Mouse (Mus musculus) intestine, postnatal 0 days (tissue): ENCODE data around the gene Pan3. TPM values are rescaled to one million over a fixed set of nuclear protein-coding genes. Genes with fewer than 3 reads are reported as not detected.

Source experiments
- ATAC-seq: fragments of 200-750 bp; cut with Nextera tagmentation; 2 replicates; pipeline ENCODE4 v1.8.0; 2017; ENCODE audit warnings: mild to moderate bottlenecking, moderate TSS enrichment, moderate library complexity
- H3K27ac ChIP-seq: fragments of 300-500 bp; sonication (generic); 2 replicates; pipeline ENCODE4 v1.5.1; 2014; ENCODE audit warnings: mild to moderate bottlenecking, low read depth, low read length, moderate library complexity
- H3K27me3 ChIP-seq: fragments of 300-500 bp; sonication (generic); replicated peaks from 2 replicates; pipeline ENCODE4 v1.6.1; 2014; ENCODE audit warnings: low read length, mixed read lengths; ENCODE audit not compliant: control insufficient read depth, insufficient read depth
- H3K36me3 ChIP-seq: fragments of 300-500 bp; sonication (generic); 2 replicates; pipeline ENCODE4 v1.6.1; 2014; ENCODE audit warnings: mild to moderate bottlenecking, moderate library complexity; ENCODE audit not compliant: control insufficient read depth, insufficient read depth
- H3K4me1 ChIP-seq: fragments of 300-500 bp; sonication (generic); replicated peaks from 2 replicates; pipeline ENCODE4 v1.6.1; 2014; ENCODE audit warnings: antibody characterized with exemption, low read length, mixed read lengths; ENCODE audit not compliant: control insufficient read depth, insufficient read depth
- H3K4me2 ChIP-seq: fragments of 300-500 bp; sonication (generic); replicated peaks from 2 replicates; pipeline ENCODE4 v1.6.1; 2014; ENCODE audit warnings: low read depth, mild to moderate bottlenecking, moderate library complexity
- H3K4me3 ChIP-seq: fragments of 300-500 bp; sonication (generic); 2 replicates; pipeline ENCODE4 v1.5.1; 2014; ENCODE audit warnings: low read depth, low read length
- H3K9ac ChIP-seq: fragments of 300-500 bp; sonication (generic); 2 replicates; pipeline ENCODE4 v1.6.1; 2014; ENCODE audit warnings: mild to moderate bottlenecking, low read depth, low read length
- H3K9me3 ChIP-seq: fragments of 300-500 bp; sonication (generic); 2 replicates; pipeline ENCODE4 v1.6.1; 2016; ENCODE audit warnings: mixed run types; ENCODE audit not compliant: control insufficient read depth
- CTCF ChIP-seq: sonication (generic); IDR thresholded peaks from 2 replicates; pipeline ENCODE4 v1.5.1; 2016; ENCODE audit warnings: low read depth, mild to moderate bottlenecking, control low read depth, antibody characterized with exemption, moderate library complexity
- WGBS: fragments of 180-500 bp; shearing (Covaris S2); extraction: QIAGEN DNeasy Blood & Tissue Kit; methylation state at CpG from one replicate; pipeline ENCODE4 v1.1.7; 2014; 5-methylcytosine and 5-hydroxymethylcytosine counted together
- polyA plus RNA-seq: library from polyadenylated mRNA; unstranded; fragments of >200 nt; fragmentation: Nextera tagmentation; extraction: Ambion mirVana; gene quantifications from 2 replicates; pipeline ENCODE4 v1.2.1, GENCODE M21; 2015

Pan3 gene
- polyA plus RNA-seq, 1 experiment from 2014 or later, result 40.3 TPM

DNA sequence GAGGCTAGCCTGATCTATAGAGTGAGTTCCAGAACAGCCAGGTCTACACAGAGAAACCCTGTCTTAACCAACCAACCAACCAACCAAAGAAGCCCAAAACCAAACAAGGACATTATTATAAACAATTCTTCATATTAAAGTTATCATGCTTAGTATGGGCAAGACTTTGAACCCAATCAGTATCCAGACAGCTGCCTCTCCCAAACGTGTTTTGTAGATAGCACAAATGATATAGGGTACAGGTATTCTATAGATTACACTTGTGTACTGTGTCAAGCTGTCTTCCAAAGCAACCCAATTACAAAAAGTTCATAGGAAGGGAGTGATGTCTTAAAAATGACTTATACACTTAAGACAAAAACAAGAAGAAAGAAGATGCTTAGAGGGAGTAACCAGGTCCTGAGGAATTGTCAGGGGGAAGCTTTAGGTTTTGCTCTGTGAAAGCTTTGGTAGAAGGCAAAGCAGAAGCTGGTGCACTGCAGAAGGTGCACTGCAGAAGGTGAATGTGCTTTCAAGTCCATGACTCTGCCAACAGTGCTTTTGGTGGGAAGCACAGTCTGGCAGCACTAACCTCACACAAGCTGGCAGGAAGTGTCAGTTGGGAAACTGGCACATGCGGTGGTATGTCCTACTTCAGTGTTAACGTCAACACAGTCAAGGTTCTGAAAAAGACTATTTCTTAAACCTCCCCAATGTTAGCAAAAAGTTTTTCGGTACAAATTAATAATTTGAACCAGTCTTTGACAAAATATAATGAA is 3.7 kb upstream of the Pan3 start:
- Histone ChIP-seq H3K4me2 (no peak overlapping the region), H3K36me3 (no peaks in the 10 kb centered on the region), H3K27ac (no peak overlapping the region), H3K4me1 (no peaks in the 10 kb centered on the region), H3K27me3 (no peaks in the 10 kb centered on the region), H3K4me3 (no peak overlapping the region), H3K9ac (no peak overlapping the region), H3K9me3 (no peaks in the 10 kb centered on the region)
- 62% methylated on average over 4 of the region's 4 CpGs for WGBS
- ATAC-seq, result no peak
- no peak for TF ChIP-seq CTCF

DNA sequence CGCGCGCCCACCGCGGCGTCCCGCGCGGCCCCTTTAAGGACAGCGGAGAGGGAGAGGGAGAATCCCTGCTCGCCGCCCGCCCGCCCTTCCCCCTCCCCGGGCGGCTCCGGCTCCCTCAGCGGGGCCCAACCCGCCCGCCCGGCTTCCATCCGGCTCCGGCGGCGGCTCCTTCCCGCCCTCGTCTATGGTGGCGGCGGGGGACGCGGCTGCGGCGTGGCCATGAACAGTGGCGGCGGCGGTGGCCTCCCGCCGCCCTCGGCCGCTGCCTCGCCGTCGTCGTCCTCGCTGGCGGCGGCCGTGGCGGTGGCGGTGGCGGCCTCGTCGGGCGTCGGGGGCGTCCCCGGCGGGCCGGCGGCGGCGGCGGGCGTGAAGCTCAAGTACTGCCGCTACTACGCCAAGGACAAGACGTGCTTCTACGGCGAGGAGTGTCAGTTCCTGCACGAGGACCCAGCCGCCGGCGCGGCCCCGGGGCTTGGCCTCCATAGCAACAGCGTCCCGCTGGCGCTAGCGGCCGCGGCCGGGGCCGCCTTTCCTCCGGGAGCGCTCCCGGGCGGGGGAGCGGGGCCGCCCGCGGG is 487 bp downstream of the Pan3 start:
- Histone ChIP-seq H3K36me3 (no peaks in the 10 kb centered on the region), H3K27me3 (no peaks in the 10 kb centered on the region), H3K27ac (peak overlapping the region; percentile 99), H3K4me1 (peaks cover 10% of the 10 kb centered on the region; the same call in 1 of the 2 replicates), H3K4me2 (peak overlapping the region; percentile 81), H3K9me3 (no peaks in the 10 kb centered on the region), H3K4me3 (peak overlapping the region; percentile 99), H3K9ac (peak overlapping the region; percentile 94)
- peak; percentile 90 for ATAC-seq
- WGBS, result under 1% methylated on average over 47 of the region's 91 CpGs
- no peak for TF ChIP-seq CTCF

DNA sequence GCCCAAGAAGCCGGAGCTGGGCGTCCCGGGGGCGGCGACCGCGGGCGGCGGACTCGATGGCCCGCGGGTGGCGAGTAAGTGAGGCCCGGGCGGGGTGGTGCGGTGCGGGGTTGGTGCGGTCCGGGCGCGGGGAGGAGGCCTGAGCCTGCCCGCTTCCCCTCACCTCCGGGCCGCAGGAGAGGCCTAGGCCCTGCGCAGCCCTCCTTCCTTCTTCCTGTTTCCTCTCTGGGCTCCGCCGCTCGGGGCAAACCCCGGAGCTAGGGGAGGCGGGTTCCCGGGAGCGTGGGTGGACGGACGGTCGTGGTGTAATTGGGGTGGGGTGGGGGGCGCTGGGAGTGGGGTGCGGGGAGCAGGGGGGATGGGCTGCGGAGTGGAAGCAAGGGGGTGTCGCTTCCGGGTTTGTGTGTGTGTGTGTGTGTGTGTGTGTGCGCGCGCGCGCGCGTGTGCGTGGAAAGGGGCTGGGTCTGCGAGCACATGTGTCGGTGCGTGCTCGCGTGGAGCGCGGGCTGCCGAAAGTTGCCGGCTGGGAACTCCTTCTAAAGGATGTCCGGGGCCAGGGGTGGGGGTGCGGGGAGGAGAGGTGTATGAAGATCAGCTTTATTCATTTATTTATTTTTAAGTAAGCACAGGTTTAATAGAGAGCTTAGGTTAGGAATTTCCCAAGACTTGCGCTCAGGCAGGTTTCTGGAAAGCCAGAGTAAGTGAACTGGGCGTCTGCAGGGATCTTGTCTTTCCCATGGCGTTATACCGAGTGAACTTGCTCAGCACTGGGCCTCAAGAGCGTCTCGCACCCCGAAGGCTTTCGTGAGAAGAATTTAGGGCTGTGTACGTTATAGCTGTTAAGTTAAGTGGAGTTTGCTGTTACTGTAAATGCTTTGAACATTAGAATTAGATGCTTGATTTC is 1.2 kb downstream of the Pan3 start:
- Histone ChIP-seq H3K27ac (peak overlapping the region; percentile 99), H3K9me3 (no peaks in the 10 kb centered on the region), H3K4me2 (peak overlapping the region; percentile 81), H3K4me1 (peaks cover 10% of the 10 kb centered on the region; the same call in 1 of the 2 replicates), H3K4me3 (peak overlapping the region; percentile 99), H3K27me3 (no peaks in the 10 kb centered on the region), H3K9ac (peak overlapping the region; percentile 94), H3K36me3 (no peaks in the 10 kb centered on the region)
- TF ChIP-seq CTCF, result no peak
- peak; percentile 69 for ATAC-seq
- under 1% methylated on average over 55 of the region's 68 CpGs for WGBS

DNA sequence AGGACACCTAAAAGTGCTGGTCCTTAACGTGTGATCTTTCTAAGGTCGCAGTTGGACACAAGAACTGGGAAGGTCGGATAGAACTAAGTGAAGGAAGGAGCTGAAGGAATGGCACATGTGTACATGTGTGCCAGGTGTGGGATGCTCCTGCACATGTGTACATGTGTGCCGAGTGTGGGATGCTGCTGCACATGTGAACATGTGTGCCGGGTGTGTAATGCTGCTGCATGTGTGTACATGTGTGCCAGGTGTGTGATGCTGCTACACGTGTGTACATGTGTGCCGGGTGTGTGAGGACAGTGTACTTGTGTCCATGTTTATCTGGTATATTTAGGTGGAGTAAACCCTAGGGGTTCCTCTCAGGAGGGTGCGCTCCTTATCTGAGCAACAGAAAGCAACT is 3.0 kb downstream of the Pan3 start:
- no peak for TF ChIP-seq CTCF
- H3K4me2 ChIP-seq, result 0 out of 2 replicates have a peak overlapping the region, but pooled peaks have one; percentile 27
- no peak overlapping the region for H3K9ac ChIP-seq
- ATAC-seq, result no peak
- no peaks in the 10 kb centered on the region for H3K9me3 ChIP-seq
- peaks cover 10% of the 10 kb centered on the region; the same call in 1 of the 2 replicates for H3K4me1 ChIP-seq
- no peaks in the 10 kb centered on the region for H3K27me3 ChIP-seq
- H3K36me3 ChIP-seq, result no peaks in the 10 kb centered on the region
- H3K27ac ChIP-seq, result no peak overlapping the region
- WGBS, result 87% methylated on average over 8 of the region's 8 CpGs
- H3K4me3 ChIP-seq, result no peak overlapping the region

DNA sequence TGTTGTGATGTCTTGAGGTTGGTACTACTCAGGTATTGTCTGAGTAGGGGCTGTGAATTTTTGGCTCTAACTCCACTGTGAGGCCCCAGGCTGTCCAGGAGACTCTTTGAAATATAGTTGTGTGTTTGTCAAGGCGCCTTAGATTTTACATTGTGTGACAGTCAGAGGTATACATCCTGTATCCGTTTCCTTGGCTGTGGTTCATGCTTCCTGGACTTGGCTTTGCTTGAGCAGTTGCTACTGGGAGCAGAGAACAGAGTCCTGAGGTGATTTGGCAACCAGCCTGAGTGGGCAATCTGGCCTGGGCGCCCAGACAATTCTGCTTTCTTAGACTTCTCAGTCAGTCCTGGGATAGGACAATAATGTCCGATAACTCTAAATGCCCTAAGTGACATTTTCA is 5.3 kb downstream of the Pan3 start:
- WGBS, result 48% methylated on average over 4 of the region's 4 CpGs
- Histone ChIP-seq H3K9me3 (no peaks in the 10 kb centered on the region), H3K9ac (no peak overlapping the region), H3K4me3 (no peak overlapping the region), H3K27ac (peak overlapping the region; percentile 16; the same call in 1 of the 2 replicates), H3K27me3 (no peaks in the 10 kb centered on the region), H3K36me3 (no peaks in the 10 kb centered on the region), H3K4me1 (peaks cover 10% of the 10 kb centered on the region; the same call in 1 of the 2 replicates), H3K4me2 (no peak overlapping the region)
- TF ChIP-seq CTCF, result no peak
- ATAC-seq, result no peak

DNA sequence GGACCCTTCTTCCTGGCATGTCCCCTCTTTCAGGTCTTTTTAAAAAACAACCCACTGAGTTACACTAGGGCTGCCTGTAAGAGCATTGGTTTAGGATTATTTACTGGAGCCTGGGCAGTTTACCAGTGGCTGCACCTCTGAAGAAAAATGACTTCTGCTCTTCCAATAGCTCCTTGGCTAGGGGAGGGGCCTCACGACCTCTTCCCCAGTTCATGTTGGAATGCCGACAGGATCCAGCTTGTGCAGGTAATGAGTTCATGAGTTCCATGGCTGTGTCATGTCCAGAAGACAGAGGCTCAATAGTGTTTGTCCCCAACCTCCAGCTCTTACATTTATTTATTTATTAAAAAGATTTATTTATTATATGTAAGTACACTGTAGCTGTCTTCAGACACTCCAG is 5.8 kb downstream of the Pan3 start:
- peaks cover 10% of the 10 kb centered on the region; the same call in 1 of the 2 replicates for H3K4me1 ChIP-seq
- H3K9ac ChIP-seq, result no peak overlapping the region
- H3K9me3 ChIP-seq, result no peaks in the 10 kb centered on the region
- TF ChIP-seq CTCF, result no peak
- no peak overlapping the region for H3K27ac ChIP-seq
- H3K27me3 ChIP-seq, result no peaks in the 10 kb centered on the region
- H3K36me3 ChIP-seq, result no peaks in the 10 kb centered on the region
- no peak overlapping the region for H3K4me3 ChIP-seq
- ATAC-seq, result no peak
- H3K4me2 ChIP-seq, result no peak overlapping the region
- WGBS, result 26% methylated on average over 2 of the region's 2 CpGs
